Mouse (Mus musculus) spleen, postnatal 0 days (tissue): ENCODE measurements around the gene Olfr1445. TPM values are rescaled to one million over a fixed set of nuclear protein-coding genes. Genes with fewer than 3 reads are reported as not detected.

Experiments
- polyA plus RNA-seq: library from polyadenylated mRNA; unstranded; fragments of >200 nt; fragmentation: Nextera tagmentation; extraction: Ambion mirVana; gene quantifications from 2 replicates; pipeline ENCODE4 v1.2.1, GENCODE M21; 2015

The Olfr1445 gene
- not detected in 2 replicates for polyA plus RNA-seq

DNA sequence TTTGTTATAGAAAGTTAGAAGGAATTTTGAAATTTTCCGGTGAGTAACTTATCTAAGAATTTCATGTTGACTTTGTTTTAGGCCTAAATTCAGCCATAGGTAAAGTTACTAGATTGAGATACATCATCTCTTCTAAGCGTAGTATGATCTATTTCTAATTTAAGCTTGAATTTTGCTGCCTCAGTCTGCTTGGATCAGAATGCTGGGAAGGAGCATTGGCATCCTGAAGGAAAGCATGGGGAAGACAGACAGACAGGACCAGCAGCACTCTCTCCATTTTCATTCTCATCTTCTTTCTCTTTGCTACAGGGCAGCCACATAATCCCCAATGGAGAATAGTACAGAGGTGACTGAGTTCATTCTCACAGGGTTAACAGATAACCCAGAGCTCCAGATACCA, at the start of gene Olfr1445:
Gene Olfr1445, plus strand, starts transcription at position 301 of the 400 bp plus-strand sequence.

DNA sequence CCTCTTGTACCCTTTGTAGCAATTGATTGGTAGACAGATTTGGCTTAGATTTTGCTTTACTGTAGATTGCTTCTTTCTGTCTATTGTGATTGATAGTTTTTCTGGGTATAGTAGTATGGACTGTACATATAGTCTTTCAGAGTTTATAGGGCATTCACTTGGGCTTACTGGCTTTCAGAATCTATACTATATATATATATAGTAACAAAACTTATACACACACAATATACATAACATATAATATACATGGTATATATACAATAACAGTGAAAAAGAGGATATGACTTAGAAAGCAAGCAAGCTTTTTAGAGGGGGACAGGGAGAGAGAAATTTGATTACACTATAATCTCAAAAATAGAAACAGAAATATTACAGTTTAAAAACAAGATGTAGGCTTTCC, 37.3 kb upstream of the Olfr1445 start, which contains the start of gene Gm5244:
Gene Gm5244, plus strand, starts transcription at position 301 of the 400 bp plus-strand sequence.

DNA sequence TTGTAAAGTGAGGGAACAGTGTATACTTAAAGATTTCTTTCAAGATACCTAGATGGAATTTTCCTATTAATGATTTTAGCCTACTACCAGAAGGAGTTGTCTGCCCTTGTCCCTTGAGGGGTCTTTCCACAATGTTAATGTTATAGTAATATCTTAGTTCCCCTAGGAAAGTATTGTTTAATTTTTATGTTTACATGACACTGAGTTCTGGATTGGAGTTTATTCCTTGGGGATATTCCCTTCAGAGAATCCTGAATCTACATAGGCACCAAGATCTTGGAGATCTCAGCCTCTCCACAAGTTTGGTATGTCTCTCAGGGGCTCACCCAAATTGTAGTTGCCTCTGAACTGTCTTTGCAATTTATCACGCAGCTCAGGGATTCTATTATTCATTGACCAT, 26.7 kb upstream of the Olfr1445 start, which contains the start of gene Olfr1444:
Gene Olfr1444, plus strand, starts transcription at position 301 of the 400 bp plus-strand sequence.

GRCm38 (mm10) chr19:12893424-12893823, 9.8 kb downstream of the Olfr1445 start, which contains the start of gene Olfr1446:
Gene Olfr1446, minus strand, starts transcription at chr19:12893524.

DNA sequence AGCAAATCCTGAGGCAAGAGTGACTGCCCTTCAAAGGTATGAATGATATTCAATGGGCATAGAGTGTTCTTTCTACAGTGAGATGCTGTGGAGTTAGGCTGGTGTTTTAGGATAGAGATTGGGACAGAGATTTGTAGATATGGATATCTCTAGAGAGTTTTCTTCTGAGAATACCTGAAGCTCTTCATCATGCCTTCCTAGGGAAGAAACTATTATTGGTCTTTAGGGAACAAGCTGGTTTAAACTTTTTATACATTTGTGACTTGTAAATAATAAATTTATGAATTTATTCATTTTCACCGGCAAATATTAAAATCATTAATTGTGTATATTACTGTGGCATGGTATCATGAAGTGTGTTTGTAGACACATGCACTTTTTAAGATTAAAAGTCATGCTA, 20.0 kb downstream of the Olfr1445 start, which contains the start of gene Olfr1447:
Gene Olfr1447, minus strand, starts transcription at position 101 of the 400 bp plus-strand sequence.

GRCm38 (mm10) chr19:12924319-12924718, 40.7 kb downstream of the Olfr1445 start, which contains the start of gene Olfr1448:
Gene Olfr1448, minus strand, starts transcription at chr19:12924419.

DNA sequence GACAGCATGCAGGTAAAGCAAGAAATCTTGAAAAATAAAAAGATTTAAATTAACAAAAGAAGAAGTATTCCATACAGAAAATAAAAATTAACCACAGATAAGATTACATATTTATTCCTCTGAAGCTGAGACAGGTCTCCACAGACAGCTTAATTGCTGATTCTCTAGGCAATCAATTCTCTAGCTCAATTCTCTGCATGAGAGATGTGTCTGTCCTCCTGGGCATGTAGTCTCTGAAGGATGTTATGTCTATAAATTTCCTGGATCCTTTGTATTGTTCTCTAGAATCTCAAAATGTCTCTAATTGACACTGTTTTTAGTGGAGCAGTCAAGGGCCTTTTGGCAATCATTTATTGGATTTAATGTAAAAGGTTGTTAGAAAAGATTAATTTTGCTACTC, 46.9 kb downstream of the Olfr1445 start, which contains the start of gene Olfr1449:
Gene Olfr1449, plus strand, starts transcription at position 301 of the 400 bp plus-strand sequence.

Other genes with a start within 250 kb of the Olfr1445 start
- not detected in 2 replicates for gene Olfr1442, start 213.4 kb upstream of the Olfr1445 start, polyA plus RNA-seq
- gene Olfr1443, start 205.7 kb upstream of the Olfr1445 start, polyA plus RNA-seq = not detected in 2 replicates
- gene Keg1, start 188.1 kb upstream of the Olfr1445 start, polyA plus RNA-seq = not detected in 2 replicates
- 0.99 and 1.1 TPM in 2 replicates for gene Cntf, start 118.2 kb upstream of the Olfr1445 start, polyA plus RNA-seq
- gene Zfp91, start 87.7 kb upstream of the Olfr1445 start, polyA plus RNA-seq = 11.3 and 11.6 TPM in 2 replicates
- 5.1 and 7.8 TPM in 2 replicates for gene Lpxn, start 87.7 kb upstream of the Olfr1445 start, polyA plus RNA-seq
- gene Gm5244, start 37.2 kb upstream of the Olfr1445 start, polyA plus RNA-seq = not detected in 2 replicates
- not detected in 2 replicates for gene Olfr1444, start 26.6 kb upstream of the Olfr1445 start, polyA plus RNA-seq
- gene Olfr1446, start 9.7 kb downstream of the Olfr1445 start, polyA plus RNA-seq = not detected in 2 replicates
- not detected in 2 replicates for gene Olfr1447, start 19.9 kb downstream of the Olfr1445 start, polyA plus RNA-seq
- not detected in 2 replicates for gene Olfr1448, start 40.6 kb downstream of the Olfr1445 start, polyA plus RNA-seq
- not detected in 2 replicates for gene Olfr1449, start 47.0 kb downstream of the Olfr1445 start, polyA plus RNA-seq
- not detected in 2 replicates for gene Olfr1450, start 66.4 kb downstream of the Olfr1445 start, polyA plus RNA-seq
- gene Olfr1451, start 111.2 kb downstream of the Olfr1445 start, polyA plus RNA-seq = not detected in 2 replicates
- gene Olfr1453, start 144.5 kb downstream of the Olfr1445 start, polyA plus RNA-seq = not detected in 2 replicates
- gene Olfr1454, start 176.8 kb downstream of the Olfr1445 start, polyA plus RNA-seq = not detected in 2 replicates
- not detected in 2 replicates for gene Olfr1457, start 214.0 kb downstream of the Olfr1445 start, polyA plus RNA-seq
- not detected in 2 replicates for gene Olfr1458, start 222.9 kb downstream of the Olfr1445 start, polyA plus RNA-seq